Mouse (Mus musculus) urinary bladder, postnatal 14 days (tissue): Measurements from ENCODE around the gene Aadat.
"Not testable (repeated sequence)": the region's sequence is repeated elsewhere in the genome, so short reads cannot be mapped to it uniquely, and the experiment has no call there.

Experiments used
- DNase-seq: peaks from one replicate; pipeline ENCODE4 v3.0.0; 2021; ENCODE audit warnings: low spot score

Gene Aadat

GRCm38 (mm10) chr8:60505653-60506521, at the start of gene Aadat:
TSS of gene Aadat (plus strand) at chr8:60505932.
- DNase-seq, result peak; percentile 33

- peak; percentile 56 for DNase-seq
Measured at GRCm38 (mm10) chr8:60466686-60467335, 38.9 kb upstream of the Aadat start.

GRCm38 (mm10) chr8:60490147-60490546, 15.6 kb upstream of the Aadat start:
- DNase-seq, result no peak

GRCm38 (mm10) chr8:60491871-60492270, 13.9 kb upstream of the Aadat start:
- DNase-seq, result no peak

- no peak for DNase-seq
Measured at GRCm38 (mm10) chr8:60492471-60492870, 13.3 kb upstream of the Aadat start.

- DNase-seq, result no peak
Measured at GRCm38 (mm10) chr8:60494606-60495005, 11.1 kb upstream of the Aadat start.

GRCm38 (mm10) chr8:60495046-60495445, 10.7 kb upstream of the Aadat start:
- DNase-seq, result not testable (repeated sequence)

GRCm38 (mm10) chr8:60503098-60503497, 2.6 kb upstream of the Aadat start, which contains the start of gene Gm10283:
TSS of gene Gm10283 (minus strand) at chr8:60503198.
- DNase-seq, result no peak

- DNase-seq, result no peak
Measured at GRCm38 (mm10) chr8:60518286-60518685, 12.6 kb downstream of the Aadat start.

- no peak for DNase-seq
Measured at GRCm38 (mm10) chr8:60534945-60535344, 29.2 kb downstream of the Aadat start.

GRCm38 (mm10) chr8:60566783-60567182, 61.1 kb downstream of the Aadat start:
- no peak for DNase-seq

- no peak for DNase-seq
Measured at GRCm38 (mm10) chr8:60577231-60577630, 71.5 kb downstream of the Aadat start.

GRCm38 (mm10) chr8:60583369-60583768, 77.6 kb downstream of the Aadat start:
- no peak for DNase-seq

GRCm38 (mm10) chr8:60591352-60592105, 85.8 kb downstream of the Aadat start:
- not testable (repeated sequence) for DNase-seq

- peak; percentile 22 for DNase-seq
Measured at GRCm38 (mm10) chr8:60594761-60595160, 89.0 kb downstream of the Aadat start.
